Mouse (Mus musculus) small intestine, adult 2 months (tissue): ENCODE measurements around the gene Susd5.

Source experiments
- CTCF ChIP-seq: fragments of 200-500 bp; IDR thresholded peaks from 2 replicates; pipeline ENCODE4 v1.5.1; 2012; ENCODE audit warnings: low read depth, mild to moderate bottlenecking, control low read depth, inconsistent platforms, low read length, moderate library complexity, mixed read lengths; ENCODE audit not compliant: insufficient replicate concordance, insufficient read length; ENCODE audit errors: extremely low read depth
- POLR2A ChIP-seq: fragments of 200-500 bp; IDR thresholded peaks from 2 replicates; pipeline ENCODE4 v1.6.1; 2012; ENCODE audit warnings: low read depth, mild to moderate bottlenecking, control low read depth, inconsistent platforms, low read length, moderate library complexity

DNA sequence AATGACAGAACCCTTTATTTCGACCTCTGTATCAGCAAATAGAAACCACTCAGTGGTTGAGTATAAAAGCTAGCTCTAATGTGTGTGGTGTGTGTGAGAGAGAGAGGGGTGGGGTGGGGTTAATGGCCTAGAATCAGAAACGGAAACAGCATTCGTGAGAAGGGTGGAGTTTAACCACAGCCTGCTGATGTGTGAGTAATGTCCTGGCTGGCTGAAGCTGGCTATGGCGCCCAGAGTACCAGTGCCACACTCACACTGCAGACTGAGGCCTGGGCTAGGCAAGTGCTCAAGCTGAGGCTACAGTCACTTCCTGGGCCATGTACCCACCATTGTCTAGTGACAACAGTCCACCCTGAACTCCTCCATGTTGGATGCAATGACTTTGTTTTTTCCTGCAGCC lies 40.5 kb upstream of the Susd5 start:
- no peak for TF ChIP-seq POLR2A
- TF ChIP-seq CTCF: no peak
